Mouse (Mus musculus): ENCODE measurements around the gene Vstm2l. TPM values are rescaled to one million over a fixed set of nuclear protein-coding genes. Genes with fewer than 3 reads are reported as not detected.

The Vstm2l gene
- total RNA-seq, 2 experiments from 2014 or later = 110 to 112 TPM

DNA sequence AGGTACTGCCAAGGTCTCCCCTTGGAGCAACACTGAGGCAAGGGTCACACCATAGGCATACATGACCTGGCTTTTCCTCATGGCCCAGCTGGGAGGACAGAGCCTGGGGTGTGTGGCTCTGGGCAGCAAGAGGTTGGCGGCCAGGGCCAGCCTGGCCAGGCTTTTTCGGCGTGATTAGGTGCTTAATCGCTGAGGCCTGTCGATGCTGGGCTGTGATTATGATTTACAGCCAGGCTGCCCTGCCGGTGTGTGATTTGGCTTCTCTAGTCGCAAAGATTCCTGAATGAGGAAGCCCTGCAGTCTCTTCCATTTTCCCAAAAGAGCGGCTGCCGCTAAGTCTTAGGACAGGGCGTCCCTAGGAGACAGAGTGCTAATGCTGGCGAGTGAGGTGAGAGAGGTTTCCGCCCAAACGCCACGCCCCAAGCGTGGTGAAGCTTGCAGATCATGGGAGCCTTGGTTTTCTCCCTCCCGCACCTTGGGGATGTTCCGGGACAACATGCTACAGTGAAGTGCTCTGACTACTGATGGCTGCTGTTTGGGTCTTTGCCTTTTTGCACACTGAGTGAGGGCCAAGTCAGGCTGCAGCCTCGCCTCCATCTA is 26.2 kb downstream of the Vstm2l start:
- TF ChIP-seq CTCF (conservative IDR thresholded peaks at IDR 0.05) = no peak
- DNase-seq (ENCODE audit: low spot score in 2 of 2) = no peak
- no peak overlapping the region for H3K27ac ChIP-seq
- H3K4me3 ChIP-seq = no peak overlapping the region

DNA sequence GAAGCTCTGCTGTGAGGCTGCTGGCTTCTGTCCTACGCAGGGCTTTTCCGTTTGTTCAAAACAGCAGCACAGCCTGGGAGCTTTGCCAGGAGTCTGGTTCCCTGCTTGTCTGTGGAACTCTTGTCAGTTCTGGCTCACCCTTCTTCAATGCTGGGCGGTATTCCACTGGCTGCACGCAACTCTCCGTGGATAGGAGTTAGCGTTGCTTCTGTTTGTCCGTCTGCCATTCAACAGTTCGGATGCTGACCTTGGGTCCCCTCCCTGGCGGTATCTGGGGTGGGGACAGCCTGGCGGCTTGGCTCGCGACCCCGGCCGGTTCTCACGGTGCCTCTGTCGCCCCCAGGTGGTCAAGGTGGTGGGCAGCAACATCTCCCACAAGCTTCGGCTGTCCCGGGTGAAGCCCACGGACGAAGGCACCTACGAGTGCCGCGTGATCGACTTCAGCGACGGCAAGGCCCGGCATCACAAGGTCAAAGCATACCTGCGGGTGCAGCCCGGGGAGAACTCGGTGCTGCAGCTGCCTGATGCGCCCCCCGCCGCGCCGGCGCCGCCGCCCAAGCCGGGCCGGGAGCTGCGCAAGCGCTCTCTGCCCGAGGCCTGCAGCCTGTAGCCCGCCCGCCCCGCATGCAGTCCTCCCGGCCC is 29.2 kb downstream of the Vstm2l start:
- peak; percentile 71 to 80 for DNase-seq (ENCODE audit: low spot score in 2 of 2)
- TF ChIP-seq CTCF (conservative IDR thresholded peaks at IDR 0.05) = peak; percentile 86
- H3K4me3 ChIP-seq = peak overlapping the region; percentile 60
- peak overlapping the region; percentile 81 for H3K27ac ChIP-seq

DNA sequence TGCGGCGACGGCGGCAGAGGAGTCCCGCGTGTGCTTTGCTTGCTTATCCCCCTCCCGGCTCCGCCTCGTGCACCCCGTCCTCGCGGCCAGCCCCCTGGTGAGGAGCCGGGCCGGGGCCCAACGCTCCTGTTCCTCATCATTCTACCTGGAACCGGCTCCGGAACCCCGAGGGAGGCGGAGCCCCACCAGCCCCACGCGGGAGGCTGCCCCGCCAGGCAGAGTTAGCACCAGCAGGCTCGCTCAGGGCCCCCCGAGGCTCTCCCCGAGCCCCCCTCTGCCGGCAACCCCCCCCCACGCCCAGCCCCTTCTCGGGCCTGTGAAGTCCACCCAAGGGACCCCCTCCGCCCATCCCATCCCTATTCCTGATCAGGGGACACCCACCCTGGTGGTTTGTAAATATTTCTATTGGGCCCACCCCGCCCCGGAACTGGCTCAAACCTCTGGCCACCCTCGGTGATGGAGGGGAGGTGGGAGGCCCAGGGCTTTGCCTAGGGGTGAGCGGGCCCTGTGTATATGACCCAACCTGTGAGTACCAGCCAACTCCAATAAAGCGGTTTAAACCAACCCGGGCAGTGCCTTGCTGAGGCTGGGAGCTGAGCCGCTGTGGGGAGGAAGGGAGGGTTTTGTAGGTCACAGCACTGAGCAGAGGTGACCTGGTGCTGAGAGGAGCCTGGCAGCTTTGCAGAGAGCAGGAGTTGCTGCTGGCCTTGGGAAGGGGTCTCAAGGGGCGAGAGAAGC is 29.9 kb downstream of the Vstm2l start:
- peak overlapping the region; percentile 60 for H3K4me3 ChIP-seq
- DNase-seq (ENCODE audit: low spot score in 2 of 2) = no peak
- no peak for TF ChIP-seq CTCF (conservative IDR thresholded peaks at IDR 0.05)
- H3K27ac ChIP-seq = peak overlapping the region; percentile 81

DNA sequence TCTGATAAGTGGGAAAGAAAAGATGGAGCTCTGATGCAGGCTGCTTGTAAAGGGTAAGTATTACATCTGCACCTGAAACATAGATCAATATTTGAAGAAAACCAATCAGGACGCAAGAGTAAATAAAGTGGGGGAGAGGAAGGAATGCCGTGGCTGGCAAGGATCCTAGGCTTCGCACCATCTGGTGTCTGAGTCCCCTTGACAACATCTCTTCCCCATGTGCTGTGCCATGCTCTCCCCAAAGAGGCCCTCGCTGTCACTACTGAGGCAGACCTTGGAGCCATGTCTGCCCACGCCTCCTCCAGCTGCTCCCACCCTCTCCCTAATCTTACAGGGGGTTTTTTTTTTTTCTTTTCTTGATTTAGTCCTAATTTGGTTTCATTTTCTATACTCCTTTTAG is 39.5 kb downstream of the Vstm2l start:
- no peak overlapping the region for H3K4me3 ChIP-seq
- H3K27ac ChIP-seq = no peak overlapping the region
- peak in 1 of 2 experiments; percentile 38 for DNase-seq (ENCODE audit: low spot score in 2 of 2)
- TF ChIP-seq CTCF (conservative IDR thresholded peaks at IDR 0.05) = no peak

DNA sequence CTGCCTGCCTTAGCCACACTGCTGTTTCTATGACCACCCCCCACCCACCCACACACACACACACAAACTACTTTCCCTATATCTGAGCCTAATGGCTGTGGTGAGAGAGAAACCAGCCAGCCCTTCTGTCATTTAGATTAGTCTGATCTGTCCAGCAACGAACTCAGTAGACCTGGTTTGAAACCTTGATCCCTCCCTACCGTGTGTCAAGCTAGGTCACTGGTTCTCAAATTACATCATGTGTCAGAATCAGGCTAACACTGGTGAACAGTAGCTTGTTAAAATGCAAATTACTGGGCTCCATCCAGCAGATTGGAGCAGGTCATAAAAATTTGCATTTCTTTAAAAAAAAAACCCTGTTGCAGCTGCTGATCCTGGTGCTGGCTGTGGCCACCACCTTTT is 43.3 kb downstream of the Vstm2l start:
- TF ChIP-seq CTCF (conservative IDR thresholded peaks at IDR 0.05) = no peak
- no peak for DNase-seq (ENCODE audit: low spot score in 2 of 2)
- H3K4me3 ChIP-seq = no peak overlapping the region
- no peak overlapping the region for H3K27ac ChIP-seq

DNA sequence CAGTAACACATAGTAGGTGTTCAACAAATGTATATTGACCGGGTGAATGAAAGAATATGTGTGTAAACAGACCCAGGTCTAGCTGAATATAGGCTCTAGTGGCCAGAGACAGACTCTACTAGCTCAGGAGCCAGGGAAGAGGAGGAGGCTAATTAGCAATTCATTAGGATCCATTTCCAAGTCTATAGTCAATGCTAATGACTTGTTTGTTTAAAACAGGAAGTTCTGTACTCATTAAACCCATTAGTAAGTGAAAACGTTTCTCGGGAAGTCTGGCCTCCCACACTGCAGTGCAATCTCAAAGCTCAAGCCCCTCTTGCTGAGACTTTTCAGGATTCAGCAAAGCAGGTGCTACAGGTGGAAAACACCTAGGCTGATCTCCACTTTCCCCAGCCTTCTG is 53.4 kb downstream of the Vstm2l start:
- no peak for DNase-seq (ENCODE audit: low spot score in 2 of 2)
- Histone ChIP-seq H3K4me3 (no peak overlapping the region), H3K27ac (no peak overlapping the region)
- no peak for TF ChIP-seq CTCF (conservative IDR thresholded peaks at IDR 0.05)

DNA sequence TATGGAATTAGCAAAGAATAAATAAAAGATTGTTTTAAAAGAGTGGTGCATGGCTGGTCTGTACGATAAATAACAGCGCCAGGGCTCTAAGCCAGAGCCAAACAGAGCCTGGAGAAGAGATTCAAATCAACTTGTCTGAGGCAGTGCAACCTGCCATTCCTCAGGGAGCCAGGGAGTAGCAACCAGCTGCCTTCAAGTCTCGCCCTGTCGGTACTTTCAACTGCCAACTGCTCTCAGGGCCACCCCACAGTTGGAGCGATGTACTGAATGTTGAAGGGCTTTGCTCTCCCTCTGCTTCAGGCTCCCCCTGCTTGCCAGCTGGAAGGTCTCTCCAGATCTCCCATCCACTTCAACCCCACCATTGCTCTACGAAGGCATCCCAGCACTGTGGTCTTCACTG is 55.7 kb downstream of the Vstm2l start:
- DNase-seq (ENCODE audit: low spot score in 2 of 2) = no peak
- TF ChIP-seq CTCF (conservative IDR thresholded peaks at IDR 0.05) = no peak
- Histone ChIP-seq H3K4me3 (no peak overlapping the region), H3K27ac (no peak overlapping the region)

DNA sequence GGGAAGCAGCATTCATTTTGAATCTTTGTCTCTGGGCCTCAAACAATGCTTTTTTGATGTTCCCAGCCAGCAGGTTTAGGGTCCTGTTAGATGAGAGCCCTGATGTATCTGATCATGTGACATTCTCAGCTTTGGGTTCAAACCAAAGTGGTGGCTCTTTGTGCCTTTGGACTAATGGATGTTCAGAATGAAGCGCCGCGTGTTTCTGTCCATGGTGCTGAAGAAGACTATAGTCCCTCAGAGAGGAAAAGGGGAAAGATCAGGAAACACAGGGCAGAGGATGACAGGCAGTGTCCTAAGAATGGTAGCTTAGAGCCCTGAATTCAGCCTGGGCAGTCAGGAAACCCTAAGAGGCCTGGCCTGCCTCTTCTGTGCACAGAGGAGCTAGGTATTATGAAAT is 56.2 kb downstream of the Vstm2l start:
- DNase-seq (ENCODE audit: low spot score in 2 of 2) = no peak
- no peak for TF ChIP-seq CTCF (conservative IDR thresholded peaks at IDR 0.05)
- H3K4me3 ChIP-seq = no peak overlapping the region
- H3K27ac ChIP-seq = no peak overlapping the region

DNA sequence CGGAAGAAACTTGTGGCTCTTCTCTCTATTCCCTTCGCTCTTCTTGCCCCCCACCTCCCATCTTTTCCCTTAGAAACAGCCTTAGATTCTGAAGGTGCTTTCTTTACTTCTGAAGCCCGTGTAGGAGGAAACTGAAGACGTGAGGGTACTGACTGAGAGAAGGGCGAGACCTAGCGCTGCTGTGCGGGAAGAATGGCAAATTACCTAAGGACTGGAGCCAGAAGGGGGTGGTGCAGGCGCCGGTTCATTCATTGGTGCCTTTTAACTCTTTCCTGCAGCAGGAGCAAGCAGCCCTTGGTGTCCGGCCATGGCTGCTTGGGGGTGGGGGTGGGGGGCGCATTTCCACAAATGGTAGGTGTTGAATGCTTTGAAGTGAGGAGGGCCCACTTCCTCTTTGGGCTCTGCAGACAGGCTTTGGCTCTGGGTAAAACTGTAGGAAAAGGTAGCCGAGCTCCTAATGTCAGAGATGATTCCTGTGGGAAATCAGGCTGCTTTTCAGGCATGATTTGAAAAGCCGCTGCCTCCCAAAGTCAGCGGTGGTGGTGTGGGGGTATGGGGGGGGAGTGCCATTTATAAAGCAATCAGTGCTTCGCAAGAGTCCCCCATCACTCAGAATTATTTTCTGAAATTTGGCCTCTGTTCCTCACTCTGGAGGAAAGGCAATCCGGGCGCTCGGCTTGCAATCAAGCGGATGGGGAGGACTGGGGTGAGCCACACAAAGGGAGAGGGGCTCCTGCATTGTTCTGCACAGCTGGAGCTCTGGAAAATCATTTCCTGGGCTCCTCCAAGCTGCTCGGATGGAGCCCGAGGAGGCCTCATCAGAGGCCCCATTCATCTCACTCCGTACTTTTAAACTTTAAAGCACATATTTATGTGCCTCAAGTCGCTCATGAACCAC is 60.4 kb downstream of the Vstm2l start:
- DNase-seq (ENCODE audit: low spot score in 2 of 2) = no peak
- TF ChIP-seq CTCF (conservative IDR thresholded peaks at IDR 0.05) = no peak
- no peak overlapping the region for H3K27ac ChIP-seq
- no peak overlapping the region for H3K4me3 ChIP-seq

DNA sequence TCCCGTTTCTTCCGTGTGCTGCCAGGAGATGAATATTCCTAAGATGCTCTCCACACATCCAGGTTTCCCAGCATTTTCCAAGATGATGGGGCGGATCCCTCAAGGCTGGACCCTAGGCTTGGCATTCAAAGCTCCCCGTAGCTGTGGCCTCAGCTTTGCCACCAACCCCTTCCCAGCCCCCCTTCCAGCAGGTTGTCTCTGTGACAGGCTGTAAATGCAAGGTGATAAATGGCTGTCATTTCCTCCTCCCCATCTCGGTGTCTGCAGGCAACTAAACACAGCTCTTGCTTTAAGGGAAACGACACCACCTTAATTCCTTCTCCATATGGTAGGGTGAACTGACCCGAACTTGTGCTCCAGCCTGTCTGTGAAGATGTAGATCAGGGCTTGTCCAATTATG is 61.1 kb downstream of the Vstm2l start:
- no peak overlapping the region for H3K27ac ChIP-seq
- H3K4me3 ChIP-seq = no peak overlapping the region
- DNase-seq (ENCODE audit: low spot score in 2 of 2) = no peak
- TF ChIP-seq CTCF (conservative IDR thresholded peaks at IDR 0.05) = no peak

DNA sequence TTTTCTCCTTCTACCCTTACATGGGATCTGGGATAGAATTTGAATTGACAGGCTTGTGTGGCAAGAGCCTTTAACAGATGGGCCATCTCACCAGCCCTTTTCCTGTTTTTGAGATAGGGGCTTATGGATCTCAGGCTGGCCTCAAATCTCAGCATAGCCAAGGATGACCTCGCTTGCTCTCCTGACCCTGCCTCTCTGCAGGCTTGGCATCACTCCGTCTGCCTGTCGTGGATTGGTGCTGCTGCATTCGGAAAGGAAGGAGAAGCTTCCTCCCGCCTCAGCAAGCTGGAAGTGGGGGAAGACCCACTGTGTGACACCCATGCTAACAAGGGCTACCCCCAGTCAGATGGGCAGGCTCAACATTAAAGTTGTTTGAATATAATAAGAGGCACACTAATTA is 64.8 kb downstream of the Vstm2l start:
- peak overlapping the region; percentile 6; the same call in 1 of the 2 replicates for H3K27ac ChIP-seq
- H3K4me3 ChIP-seq = no peak overlapping the region
- no peak for DNase-seq (ENCODE audit: low spot score in 2 of 2)
- TF ChIP-seq CTCF (conservative IDR thresholded peaks at IDR 0.05) = no peak

DNA sequence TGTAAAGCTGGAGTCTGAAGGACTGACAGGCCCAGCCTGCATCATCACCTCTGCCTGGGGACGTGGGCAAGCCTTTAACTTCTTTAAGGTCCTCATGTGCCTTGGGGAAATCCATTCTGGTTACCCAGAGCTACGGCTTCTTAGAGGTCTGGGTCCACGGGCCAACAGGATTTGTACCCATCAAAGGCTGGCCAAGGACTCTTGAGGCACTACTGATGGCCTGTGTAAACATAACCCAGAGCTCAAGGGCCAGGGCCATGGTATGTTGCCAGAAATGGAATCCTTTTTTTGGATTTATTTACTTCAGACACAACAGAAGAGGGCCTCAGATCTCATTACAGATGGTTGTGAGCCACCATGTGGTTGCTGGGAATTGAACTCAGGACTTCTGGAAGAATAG is 68.3 kb downstream of the Vstm2l start:
- TF ChIP-seq CTCF (conservative IDR thresholded peaks at IDR 0.05) = no peak
- Histone ChIP-seq H3K27ac (no peak overlapping the region), H3K4me3 (no peak overlapping the region)
- no peak for DNase-seq (ENCODE audit: low spot score in 2 of 2)

DNA sequence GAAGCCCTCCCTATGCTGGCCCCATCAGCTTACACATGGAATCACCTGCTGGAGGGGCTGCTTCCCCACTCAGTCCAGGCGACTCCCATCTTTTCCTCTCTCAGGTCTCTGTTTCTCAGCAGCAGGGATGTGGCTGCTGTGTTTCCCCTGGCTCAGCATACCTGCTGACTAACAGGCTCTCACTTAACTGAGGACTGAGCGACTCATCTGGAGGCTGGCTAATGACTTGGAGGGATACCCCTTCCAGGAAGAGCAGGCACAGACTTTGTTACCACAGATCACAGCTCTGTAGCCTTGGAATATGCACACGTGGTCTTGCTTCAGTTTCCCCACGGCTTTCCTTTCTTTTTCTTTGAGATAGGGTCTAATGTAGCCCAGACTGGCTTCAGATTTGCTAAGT is 68.8 kb downstream of the Vstm2l start:
- Histone ChIP-seq H3K4me3 (no peak overlapping the region), H3K27ac (peak overlapping the region; percentile 90; the same call in 1 of the 2 replicates)
- no peak for TF ChIP-seq CTCF (conservative IDR thresholded peaks at IDR 0.05)
- no peak for DNase-seq (ENCODE audit: low spot score in 2 of 2)
